Mouse (Mus musculus): ENCODE measurements around the gene Mfsd12.

DNA sequence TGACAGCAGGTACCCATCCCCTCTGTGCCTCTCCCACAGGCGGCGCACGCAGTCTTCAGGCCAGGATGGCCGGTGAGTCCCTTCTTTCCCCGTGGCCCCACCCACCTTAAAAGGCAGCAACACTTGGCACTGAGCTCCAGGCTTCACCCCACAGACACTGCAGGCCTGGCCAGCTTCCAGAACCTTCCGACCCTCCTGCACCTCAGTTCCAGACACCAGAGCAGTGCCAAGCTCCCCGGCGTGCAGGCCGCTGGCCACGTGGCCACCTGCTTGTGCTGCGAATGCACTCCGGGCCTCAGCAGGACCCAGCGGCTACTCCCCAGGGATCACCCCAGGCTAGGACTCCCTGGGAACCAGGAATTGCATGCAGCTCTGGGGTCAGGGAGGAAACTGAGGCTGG is 43.7 kb upstream of the Mfsd12 start:
- TF ChIP-seq MYC (IDR thresholded peaks at IDR 0.05; ENCODE audit: low read depth, low read length) (no peak), SMC3 (IDR thresholded peaks at IDR 0.05; ENCODE audit: low read depth, low read length) (no peak), MAX (IDR thresholded peaks at IDR 0.05; ENCODE audit: low read length) (no peak), POLR2A (IDR thresholded peaks at IDR 0.05; ENCODE audit: control insufficient read depth in 1 of 2, insufficient read depth in 1 of 2, low read depth in 1 of 2, low read length in 2 of 2, poor library complexity in 1 of 2) (no peak), TBP (IDR thresholded peaks at IDR 0.05; ENCODE audit: low read depth, low read length) (no peak)

All from MEL (cell line).